Mouse (Mus musculus): ENCODE measurements at regions not wholly inside any gene's neighbourhood (a gene's known extent, or its start where the extent isn't known, plus 50 kb on each side); places are given as distances from the start of the nearest gene placed in this dataset.

GRCm38 (mm10) chr12:25982545-25982944 is 432.5 kb downstream of the Rnf144a start:
- ATAC-seq: no peak

GRCm38 (mm10) chr12:25978335-25978734 is 436.7 kb downstream of the Rnf144a start:
- Histone ChIP-seq H3K4me3 (ENCODE audit: low read length) (no peak overlapping the region), H3K4me2 (ENCODE audit: low read length) (no peak overlapping the region), H3K27me3 (replicated peaks; ENCODE audit: control insufficient read depth, insufficient read depth, low read length) (no peaks in the 10 kb centered on the region), H3K27ac (ENCODE audit: low read depth, low read length) (no peak overlapping the region), H3K4me1 (ENCODE audit: control insufficient read depth, insufficient read depth, low read depth, low read length) (no peaks in the 10 kb centered on the region), H3K9me3 (ENCODE audit: control insufficient read depth, low read length) (no peaks in the 10 kb centered on the region), H3K9ac (ENCODE audit: low read depth, low read length) (no peak overlapping the region), H3K36me3 (ENCODE audit: control insufficient read depth, insufficient read depth, low read length) (no peaks in the 10 kb centered on the region)
- WGBS: 92% methylated on average over 5 of the region's 5 CpGs
- ATAC-seq: no peak

More at GRCm38 (mm10) chr12:25982545-25982944, 432.5 kb downstream of the Rnf144a start:
- no peak overlapping the region for H3K4me3 ChIP-seq (ENCODE audit: low read length)
- 97% methylated on average over 4 of the region's 4 CpGs for WGBS
- H3K27ac ChIP-seq (ENCODE audit: low read depth, low read length): no peak overlapping the region
- no peak overlapping the region for H3K9ac ChIP-seq (ENCODE audit: low read depth, low read length)
- H3K27me3 ChIP-seq (replicated peaks; ENCODE audit: control insufficient read depth, insufficient read depth, low read length): no peaks in the 10 kb centered on the region
- no peaks in the 10 kb centered on the region for H3K9me3 ChIP-seq (ENCODE audit: control insufficient read depth, low read length)
- no peaks in the 10 kb centered on the region for H3K4me1 ChIP-seq (ENCODE audit: control insufficient read depth, insufficient read depth, low read depth, low read length)
- no peaks in the 10 kb centered on the region for H3K36me3 ChIP-seq (ENCODE audit: control insufficient read depth, insufficient read depth, low read length)
- H3K4me2 ChIP-seq (ENCODE audit: low read length): no peak overlapping the region

- no peak overlapping the region for H3K27ac ChIP-seq (ENCODE audit: low read depth, low read length)
- H3K27me3 ChIP-seq (replicated peaks; ENCODE audit: control insufficient read depth, insufficient read depth, low read length): no peaks in the 10 kb centered on the region
- 88% methylated on average over 4 of the region's 4 CpGs for WGBS
- no peak overlapping the region for H3K9ac ChIP-seq (ENCODE audit: low read depth, low read length)
- no peaks in the 10 kb centered on the region for H3K36me3 ChIP-seq (ENCODE audit: control insufficient read depth, insufficient read depth, low read length)
- H3K4me2 ChIP-seq (ENCODE audit: low read length): no peak overlapping the region
- no peaks in the 10 kb centered on the region for H3K9me3 ChIP-seq (ENCODE audit: control insufficient read depth, low read length)
- H3K4me1 ChIP-seq (ENCODE audit: control insufficient read depth, insufficient read depth, low read depth, low read length): no peaks in the 10 kb centered on the region
- H3K4me3 ChIP-seq (ENCODE audit: low read length): no peak overlapping the region
- no peak for ATAC-seq
Measured at GRCm38 (mm10) chr12:25958584-25958983, 456.5 kb downstream of the Rnf144a start.

- Histone ChIP-seq H3K4me3 (ENCODE audit: low read length) (no peak overlapping the region), H3K9me3 (ENCODE audit: control insufficient read depth, low read length) (no peaks in the 10 kb centered on the region)
- 97% methylated on average over 1 of the region's 1 CpGs for WGBS
Measured at GRCm38 (mm10) chr12:25957547-25957946, 457.5 kb downstream of the Rnf144a start.

GRCm38 (mm10) chr12:25947107-25947506 is 467.9 kb downstream of the Rnf144a start:
- Histone ChIP-seq H3K4me1 (ENCODE audit: control insufficient read depth, insufficient read depth, low read depth, low read length) (no peaks in the 10 kb centered on the region; the same call in 1 of the 2 replicates), H3K27ac (ENCODE audit: low read depth, low read length) (0 out of 2 replicates have a peak overlapping the region, but pooled peaks have one; percentile 34), H3K4me2 (ENCODE audit: low read length) (no peak overlapping the region), H3K9me3 (ENCODE audit: control insufficient read depth, low read length) (no peaks in the 10 kb centered on the region), H3K27me3 (replicated peaks; ENCODE audit: control insufficient read depth, insufficient read depth, low read length) (no peaks in the 10 kb centered on the region), H3K36me3 (ENCODE audit: control insufficient read depth, insufficient read depth, low read length) (no peaks in the 10 kb centered on the region), H3K9ac (ENCODE audit: low read depth, low read length) (no peak overlapping the region), H3K4me3 (ENCODE audit: low read length) (no peak overlapping the region)
- ATAC-seq: peak; percentile 75
- WGBS: 79% methylated on average over 7 of the region's 7 CpGs

More at GRCm38 (mm10) chr12:25957547-25957946, 457.5 kb downstream of the Rnf144a start:
- Histone ChIP-seq H3K36me3 (ENCODE audit: control insufficient read depth, insufficient read depth, low read length) (no peaks in the 10 kb centered on the region), H3K27ac (ENCODE audit: low read depth, low read length) (no peak overlapping the region), H3K4me2 (ENCODE audit: low read length) (no peak overlapping the region), H3K4me1 (ENCODE audit: control insufficient read depth, insufficient read depth, low read depth, low read length) (no peaks in the 10 kb centered on the region), H3K27me3 (replicated peaks; ENCODE audit: control insufficient read depth, insufficient read depth, low read length) (no peaks in the 10 kb centered on the region), H3K9ac (ENCODE audit: low read depth, low read length) (no peak overlapping the region)
- no peak for ATAC-seq

GRCm38 (mm10) chr12:25946121-25946520 is 468.9 kb downstream of the Rnf144a start:
- Histone ChIP-seq H3K9ac (ENCODE audit: low read depth, low read length) (no peak overlapping the region), H3K36me3 (ENCODE audit: control insufficient read depth, insufficient read depth, low read length) (no peaks in the 10 kb centered on the region), H3K9me3 (ENCODE audit: control insufficient read depth, low read length) (no peaks in the 10 kb centered on the region), H3K4me3 (ENCODE audit: low read length) (no peak overlapping the region), H3K27me3 (replicated peaks; ENCODE audit: control insufficient read depth, insufficient read depth, low read length) (no peaks in the 10 kb centered on the region), H3K27ac (ENCODE audit: low read depth, low read length) (no peak overlapping the region), H3K4me2 (ENCODE audit: low read length) (no peak overlapping the region), H3K4me1 (ENCODE audit: control insufficient read depth, insufficient read depth, low read depth, low read length) (no peaks in the 10 kb centered on the region; the same call in 1 of the 2 replicates)
- 75% methylated on average over 3 of the region's 3 CpGs for WGBS
- ATAC-seq: no peak

- WGBS: 76% methylated on average over 6 of the region's 6 CpGs
- Histone ChIP-seq H3K4me1 (ENCODE audit: control insufficient read depth, insufficient read depth, low read depth, low read length) (no peaks in the 10 kb centered on the region), H3K9ac (ENCODE audit: low read depth, low read length) (no peak overlapping the region), H3K4me2 (ENCODE audit: low read length) (no peak overlapping the region), H3K27me3 (replicated peaks; ENCODE audit: control insufficient read depth, insufficient read depth, low read length) (no peaks in the 10 kb centered on the region), H3K36me3 (ENCODE audit: control insufficient read depth, insufficient read depth, low read length) (no peaks in the 10 kb centered on the region), H3K4me3 (ENCODE audit: low read length) (no peak overlapping the region), H3K27ac (ENCODE audit: low read depth, low read length) (no peak overlapping the region), H3K9me3 (ENCODE audit: control insufficient read depth, low read length) (no peaks in the 10 kb centered on the region)
- ATAC-seq: no peak
Measured at GRCm38 (mm10) chr12:25938856-25939255, 476.2 kb downstream of the Rnf144a start.

GRCm38 (mm10) chr12:25934946-25935345 is 480.1 kb downstream of the Rnf144a start:
- Histone ChIP-seq H3K9ac (ENCODE audit: low read depth, low read length) (no peak overlapping the region), H3K4me3 (ENCODE audit: low read length) (no peak overlapping the region), H3K27ac (ENCODE audit: low read depth, low read length) (no peak overlapping the region), H3K4me2 (ENCODE audit: low read length) (no peak overlapping the region), H3K4me1 (ENCODE audit: control insufficient read depth, insufficient read depth, low read depth, low read length) (no peaks in the 10 kb centered on the region), H3K27me3 (replicated peaks; ENCODE audit: control insufficient read depth, insufficient read depth, low read length) (no peaks in the 10 kb centered on the region), H3K36me3 (ENCODE audit: control insufficient read depth, insufficient read depth, low read length) (no peaks in the 10 kb centered on the region), H3K9me3 (ENCODE audit: control insufficient read depth, low read length) (no peaks in the 10 kb centered on the region)
- 83% methylated on average over 5 of the region's 5 CpGs for WGBS
- no peak for ATAC-seq

GRCm38 (mm10) chr12:25934526-25934925 is 480.5 kb downstream of the Rnf144a start:
- WGBS: 85% methylated on average over 3 of the region's 3 CpGs
- Histone ChIP-seq H3K27ac (ENCODE audit: low read depth, low read length) (no peak overlapping the region), H3K27me3 (replicated peaks; ENCODE audit: control insufficient read depth, insufficient read depth, low read length) (no peaks in the 10 kb centered on the region), H3K9me3 (ENCODE audit: control insufficient read depth, low read length) (no peaks in the 10 kb centered on the region), H3K4me1 (ENCODE audit: control insufficient read depth, insufficient read depth, low read depth, low read length) (no peaks in the 10 kb centered on the region), H3K4me2 (ENCODE audit: low read length) (no peak overlapping the region), H3K4me3 (ENCODE audit: low read length) (no peak overlapping the region), H3K9ac (ENCODE audit: low read depth, low read length) (no peak overlapping the region), H3K36me3 (ENCODE audit: control insufficient read depth, insufficient read depth, low read length) (no peaks in the 10 kb centered on the region)
- no peak for ATAC-seq

GRCm38 (mm10) chr12:25926367-25926766 is 488.7 kb downstream of the Rnf144a start:
- ATAC-seq: peak; percentile 68
- Histone ChIP-seq H3K4me1 (ENCODE audit: control insufficient read depth, insufficient read depth, low read depth, low read length) (peaks cover 4% of the 10 kb centered on the region; the same call in 1 of the 2 replicates), H3K4me3 (ENCODE audit: low read length) (no peak overlapping the region), H3K4me2 (ENCODE audit: low read length) (no peak overlapping the region), H3K27ac (ENCODE audit: low read depth, low read length) (0 out of 2 replicates have a peak overlapping the region, but pooled peaks have one; percentile 55), H3K36me3 (ENCODE audit: control insufficient read depth, insufficient read depth, low read length) (no peaks in the 10 kb centered on the region), H3K27me3 (replicated peaks; ENCODE audit: control insufficient read depth, insufficient read depth, low read length) (no peaks in the 10 kb centered on the region), H3K9ac (ENCODE audit: low read depth, low read length) (no peak overlapping the region), H3K9me3 (ENCODE audit: control insufficient read depth, low read length) (no peaks in the 10 kb centered on the region)
- WGBS: 31% methylated on average over 5 of the region's 5 CpGs
